Mouse (Mus musculus) c-Kit-negative CD71-positive TER-119-positive erythroid progenitor cells, embryonic 14.5 days (primary cell): Measurements from ENCODE around the gene Myl6b.
"Not testable (repeated sequence)": the region's sequence is repeated elsewhere in the genome, so short reads cannot be mapped to it uniquely, and the experiment has no call there.

Experiments
- DNase-seq: peaks from one replicate; pipeline ENCODE4 v3.0.0-alpha.2; 2013; ENCODE audit warnings: low read depth, low spot score

Gene Myl6b

GRCm38 (mm10) chr10:128518833-128519232 lies 20.3 kb upstream of the Myl6b start:
- DNase-seq = no peak

GRCm38 (mm10) chr10:128516677-128517076 lies 18.2 kb upstream of the Myl6b start:
- DNase-seq = no peak

- DNase-seq = no peak
These were observed 17.5 kb upstream of the Myl6b start for GRCm38 (mm10) chr10:128516029-128516428.

- DNase-seq = no peak
These were observed 16.6 kb upstream of the Myl6b start for GRCm38 (mm10) chr10:128515044-128515443.

- DNase-seq = no peak
These were observed 13.3 kb upstream of the Myl6b start for GRCm38 (mm10) chr10:128511761-128512160.

GRCm38 (mm10) chr10:128511189-128511588 lies 12.7 kb upstream of the Myl6b start:
- no peak for DNase-seq

- no peak for DNase-seq
These were observed 11.8 kb upstream of the Myl6b start for GRCm38 (mm10) chr10:128510301-128510700.

- DNase-seq = no peak
These were observed 11.3 kb upstream of the Myl6b start for GRCm38 (mm10) chr10:128509831-128510230.

GRCm38 (mm10) chr10:128509203-128509602 lies 10.7 kb upstream of the Myl6b start:
- DNase-seq = no peak

- DNase-seq = no peak
These were observed 9.8 kb upstream of the Myl6b start for GRCm38 (mm10) chr10:128508260-128508659.

- no peak for DNase-seq
These were observed 7.5 kb upstream of the Myl6b start for GRCm38 (mm10) chr10:128505974-128506373.

- not testable (repeated sequence) for DNase-seq
These were observed 6.8 kb upstream of the Myl6b start for GRCm38 (mm10) chr10:128505371-128505667.

- no peak for DNase-seq
These were observed 6.3 kb upstream of the Myl6b start for GRCm38 (mm10) chr10:128504641-128505370.

GRCm38 (mm10) chr10:128504012-128504411 lies 5.5 kb upstream of the Myl6b start:
- no peak for DNase-seq

GRCm38 (mm10) chr10:128503532-128503931 lies 5.0 kb upstream of the Myl6b start:
- DNase-seq = no peak

GRCm38 (mm10) chr10:128502341-128502740 lies 3.9 kb upstream of the Myl6b start:
- DNase-seq = no peak

GRCm38 (mm10) chr10:128499116-128499671 lies 709 bp upstream of the Myl6b start:
- DNase-seq = no peak

GRCm38 (mm10) chr10:128497134-128497737 lies 1.2 kb downstream of the Myl6b start:
- no peak for DNase-seq

GRCm38 (mm10) chr10:128496509-128497077 lies 1.9 kb downstream of the Myl6b start:
- DNase-seq = no peak

GRCm38 (mm10) chr10:128495903-128496302 lies 2.6 kb downstream of the Myl6b start:
- DNase-seq = no peak

GRCm38 (mm10) chr10:128495270-128495669 lies 3.2 kb downstream of the Myl6b start:
- no peak for DNase-seq

- DNase-seq = no peak
These were observed 3.7 kb downstream of the Myl6b start for GRCm38 (mm10) chr10:128494667-128495245.
